Mouse (Mus musculus): ENCODE results near the gene Mapkap1.

Mapkap1 gene

DNA sequence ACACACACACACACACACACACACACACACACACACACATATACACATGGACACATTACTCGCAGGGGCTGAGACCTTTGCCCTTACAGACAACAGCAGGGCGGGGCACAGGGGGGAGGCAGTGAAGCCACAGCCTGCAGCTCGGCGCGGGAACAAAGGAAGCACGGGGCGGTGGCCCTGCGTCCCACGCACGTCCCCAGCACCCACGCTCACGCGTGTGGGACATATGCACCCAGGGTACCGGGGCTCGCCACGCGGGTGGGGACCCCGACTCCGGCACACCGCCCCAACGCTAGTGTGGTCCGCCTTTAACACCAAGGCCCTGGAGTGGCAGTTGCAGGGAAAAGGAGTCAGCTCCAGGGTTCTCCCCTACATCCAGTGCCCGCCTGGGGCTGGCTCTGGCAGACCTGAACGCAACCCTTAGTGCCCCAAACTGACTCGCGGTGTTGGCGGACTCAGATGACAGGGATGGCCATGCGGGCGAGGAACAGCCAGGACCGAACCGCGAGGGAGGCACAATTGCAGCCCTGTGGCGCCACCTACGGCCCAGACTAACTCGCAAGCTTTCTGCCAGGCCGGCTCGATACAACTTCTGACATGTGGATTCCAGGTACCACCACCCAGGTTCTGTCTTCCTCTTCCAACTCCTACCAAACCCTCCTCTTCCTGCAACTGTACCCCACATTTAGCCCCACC, 232.5 kb downstream of the Mapkap1 start:
- peak; percentile 77 for DNase-seq

- DNase-seq = no peak
These were observed 233.2 kb downstream of the Mapkap1 start for GRCm38 (mm10) chr2:34639725-34640124.

- DNase-seq = no peak
These were observed 235.8 kb downstream of the Mapkap1 start for GRCm38 (mm10) chr2:34642351-34642750.

DNA sequence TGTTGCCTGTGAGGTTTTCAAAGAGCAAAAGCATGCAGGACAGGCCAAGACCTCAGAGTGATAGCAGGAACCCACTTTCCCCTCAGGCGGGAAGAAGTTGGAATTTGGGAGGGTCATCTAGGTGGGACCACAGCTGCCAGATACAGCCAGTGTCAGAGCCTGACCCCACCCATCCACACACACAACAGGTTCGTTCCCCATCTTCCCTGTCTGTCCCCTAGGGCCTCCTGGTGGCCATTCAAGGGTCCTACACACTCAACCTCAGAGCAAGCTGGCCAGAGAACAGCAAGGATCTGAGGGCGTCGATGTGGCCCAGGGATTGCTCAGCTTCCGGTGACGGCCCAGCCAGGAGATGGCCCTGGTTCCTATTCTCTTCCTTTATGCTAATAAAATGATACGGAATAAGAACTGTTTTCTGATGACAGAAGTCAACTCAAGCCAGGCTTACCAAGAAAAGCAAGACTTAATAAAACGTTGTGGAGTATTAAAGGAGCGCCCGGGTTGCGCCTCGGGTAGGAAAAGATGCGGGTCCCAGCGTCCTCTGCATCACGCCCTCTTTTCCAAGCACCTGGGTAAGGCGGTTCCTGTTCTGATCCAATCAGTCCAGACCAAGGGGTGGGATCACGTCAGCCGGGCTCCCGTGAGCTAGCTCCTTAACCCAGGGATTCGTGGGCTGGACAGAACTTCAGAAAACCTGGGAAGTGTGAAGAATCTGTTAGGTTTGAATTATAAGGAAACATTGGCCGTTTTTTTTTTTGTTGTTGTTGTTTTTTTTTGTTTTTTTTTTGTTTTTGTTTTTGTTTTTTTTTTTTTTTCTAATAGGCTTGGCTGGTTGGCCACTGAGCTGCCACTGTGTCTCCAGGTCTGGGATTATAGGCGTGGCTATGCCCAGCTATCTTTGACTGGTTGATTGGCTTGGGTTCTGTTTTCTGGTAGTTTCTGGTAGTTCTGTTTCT, 238.3 kb downstream of the Mapkap1 start:
- DNase-seq = no peak

DNA sequence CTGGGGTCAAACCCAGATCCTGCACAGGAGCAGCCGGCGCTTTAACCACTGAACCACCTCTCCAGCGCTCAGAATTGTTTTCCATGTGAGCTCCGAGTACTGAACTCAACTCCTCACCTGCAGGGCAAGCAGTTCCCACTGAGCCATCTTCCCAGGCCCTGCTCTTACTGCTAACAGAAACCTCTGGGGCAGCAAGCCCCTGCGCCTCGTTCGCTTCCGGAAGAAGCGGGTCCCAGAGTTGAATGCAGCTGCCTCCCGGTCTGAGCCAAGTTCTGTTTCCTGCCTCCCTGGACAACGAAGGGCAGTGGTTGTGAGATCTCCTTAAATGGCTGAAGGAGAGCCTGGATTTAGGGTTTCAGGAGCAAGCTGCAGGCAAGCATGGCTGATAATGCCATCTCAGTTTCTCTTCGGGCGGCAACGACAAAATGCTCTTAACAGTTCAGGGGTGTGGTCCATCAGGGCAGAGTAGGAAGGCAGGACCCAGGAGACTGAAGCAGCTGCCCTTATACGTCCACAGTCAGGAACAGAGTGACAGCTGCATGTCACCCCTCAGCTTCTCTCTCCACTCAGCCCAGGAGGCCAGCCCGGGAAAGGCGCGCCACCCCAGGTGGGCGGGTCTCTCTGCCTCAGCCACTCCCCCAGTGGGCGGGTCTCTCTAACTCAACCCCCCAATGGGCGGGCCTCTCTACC, 239.4 kb downstream of the Mapkap1 start:
- DNase-seq = no peak

DNA sequence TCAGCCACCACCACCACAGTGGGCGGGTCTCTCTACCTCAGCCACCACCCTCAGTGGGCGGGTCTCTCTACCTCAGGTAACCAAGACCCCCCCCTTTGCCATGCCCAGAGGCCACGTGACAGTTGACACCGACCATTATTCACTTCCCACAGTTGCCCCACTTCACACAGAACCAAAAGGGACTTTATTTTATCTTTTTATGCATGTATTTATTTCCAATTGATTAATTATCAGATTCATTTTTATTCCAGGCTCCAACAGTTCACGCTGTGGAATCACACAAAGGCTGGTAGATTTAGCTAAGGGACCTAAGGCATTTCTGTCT, 239.9 kb downstream of the Mapkap1 start:
- DNase-seq = no peak

GRCm38 (mm10) chr2:34647410-34647809, 240.8 kb downstream of the Mapkap1 start:
- no peak for DNase-seq

- no peak for DNase-seq
These were observed 261.2 kb downstream of the Mapkap1 start for GRCm38 (mm10) chr2:34667820-34668219.

DNA sequence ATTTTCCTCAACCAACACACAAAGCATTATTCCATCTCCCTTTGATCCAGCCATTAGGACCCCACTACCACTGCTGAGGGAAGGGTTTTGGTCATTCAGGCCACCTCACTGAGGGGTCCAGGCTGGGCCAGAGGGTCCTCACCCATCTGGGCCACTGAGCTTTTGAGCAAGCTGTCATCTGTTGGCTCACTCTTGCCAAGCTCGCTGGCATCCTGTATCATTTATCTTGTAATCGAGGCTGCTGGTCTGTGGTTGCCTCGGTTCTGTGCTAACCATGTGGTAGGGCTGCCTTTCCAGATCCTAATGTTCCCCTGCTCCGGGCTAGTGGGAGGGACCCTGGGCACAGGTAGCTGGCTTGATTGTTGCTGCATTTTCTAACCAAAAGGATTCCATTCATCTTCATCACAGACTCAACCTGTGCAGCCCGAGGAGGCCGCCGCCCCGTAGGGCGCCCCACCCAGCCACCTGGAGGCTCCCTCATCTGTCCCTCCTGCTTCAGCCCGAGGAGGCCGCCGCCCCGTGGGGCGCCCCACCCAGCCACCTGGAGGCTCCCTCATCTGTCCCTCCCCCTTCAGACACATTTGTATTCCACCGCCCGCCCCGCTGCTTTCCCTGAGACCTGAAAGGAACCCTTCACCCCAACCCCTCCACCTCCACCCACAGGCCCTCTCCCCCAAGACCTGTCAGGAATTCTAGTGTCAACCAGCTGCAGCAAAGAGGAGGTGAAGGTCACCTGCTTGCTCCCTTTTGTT, 262.0 kb downstream of the Mapkap1 start:
- no peak for DNase-seq

- no peak for DNase-seq
These were observed 262.7 kb downstream of the Mapkap1 start for GRCm38 (mm10) chr2:34669203-34669746.

GRCm38 (mm10) chr2:34670470-34670869, 263.9 kb downstream of the Mapkap1 start:
- DNase-seq = no peak

- peak; percentile 61 for DNase-seq
These were observed 264.9 kb downstream of the Mapkap1 start for GRCm38 (mm10) chr2:34671385-34672026.

DNA sequence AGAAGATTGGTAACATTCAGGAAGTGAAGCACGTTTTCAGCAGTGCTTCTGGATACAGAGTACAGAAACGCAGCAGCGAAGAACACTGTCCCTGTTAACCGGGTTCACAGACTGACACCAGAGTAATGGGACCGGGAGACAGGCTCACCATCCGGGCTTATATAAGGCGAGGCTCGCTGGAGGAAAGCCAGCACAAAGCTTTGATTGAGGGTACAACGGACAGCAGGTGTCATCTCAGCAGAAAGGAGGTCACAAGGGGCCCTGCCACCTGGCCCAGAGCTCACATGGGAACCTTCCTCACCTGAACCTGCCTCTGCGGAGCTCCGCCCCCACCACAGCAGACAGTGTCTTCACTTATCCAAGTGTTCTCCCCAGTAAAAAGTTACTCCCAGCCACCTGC, 267.3 kb downstream of the Mapkap1 start:
- peak; percentile 80 for DNase-seq

Measured in cerebellum, adult 11-12 months (tissue).